Mouse (Mus musculus): ENCODE data around the gene Larp1b. TPM values are rescaled to one million over a fixed set of nuclear protein-coding genes. Genes with fewer than 3 reads are reported as not detected.

Larp1b gene
- polyA plus RNA-seq, 1 experiment from 2014 or later = 3.6 TPM

GRCm38 (mm10) chr3:41009990-41010389 lies 60.4 kb downstream of the Larp1b start:
- no peak overlapping the region for H3K4me2 ChIP-seq (replicated peaks; ENCODE audit: low read depth, low read length)
- no peaks in the 10 kb centered on the region for H3K27me3 ChIP-seq (ENCODE audit: control insufficient read depth, insufficient read depth, low read length)
- H3K4me3 ChIP-seq (ENCODE audit: low read depth, low read length) = no peak overlapping the region
- H3K9me3 ChIP-seq (ENCODE audit: control insufficient read depth, low read depth, low read length) = no peaks in the 10 kb centered on the region
- 89% methylated on average over 3 of the region's 3 CpGs for WGBS
- H3K4me1 ChIP-seq (ENCODE audit: control insufficient read depth, insufficient read depth, low read length) = no peaks in the 10 kb centered on the region
- no peak overlapping the region for H3K27ac ChIP-seq (ENCODE audit: low read length)
- no peak for ATAC-seq (ENCODE audit: insufficient number of reproducible peaks, insufficient read depth, low FRiP score, low read depth)
- no peak overlapping the region for H3K9ac ChIP-seq (replicated peaks; ENCODE audit: low read depth, low read length)
- no peaks in the 10 kb centered on the region for H3K36me3 ChIP-seq (ENCODE audit: control insufficient read depth, insufficient read depth, low read length)

- Histone ChIP-seq H3K9me3 (ENCODE audit: control insufficient read depth, low read depth, low read length) (no peaks in the 10 kb centered on the region), H3K4me3 (ENCODE audit: low read depth, low read length) (no peak overlapping the region), H3K4me2 (replicated peaks; ENCODE audit: low read depth, low read length) (no peak overlapping the region), H3K27me3 (ENCODE audit: control insufficient read depth, insufficient read depth, low read length) (no peaks in the 10 kb centered on the region), H3K4me1 (ENCODE audit: control insufficient read depth, insufficient read depth, low read length) (no peaks in the 10 kb centered on the region), H3K27ac (ENCODE audit: low read length) (no peak overlapping the region), H3K9ac (replicated peaks; ENCODE audit: low read depth, low read length) (no peak overlapping the region), H3K36me3 (ENCODE audit: control insufficient read depth, insufficient read depth, low read length) (no peaks in the 10 kb centered on the region)
- ATAC-seq (ENCODE audit: insufficient number of reproducible peaks, insufficient read depth, low FRiP score, low read depth) = no peak
- 68% methylated on average over 6 of the region's 6 CpGs for WGBS
Measured at GRCm38 (mm10) chr3:41010701-41011100, 61.1 kb downstream of the Larp1b start.

- Histone ChIP-seq H3K4me3 (ENCODE audit: low read depth, low read length) (no peak overlapping the region), H3K4me2 (replicated peaks; ENCODE audit: low read depth, low read length) (no peak overlapping the region), H3K27ac (ENCODE audit: low read length) (no peak overlapping the region), H3K36me3 (ENCODE audit: control insufficient read depth, insufficient read depth, low read length) (no peaks in the 10 kb centered on the region), H3K4me1 (ENCODE audit: control insufficient read depth, insufficient read depth, low read length) (no peaks in the 10 kb centered on the region), H3K9me3 (ENCODE audit: control insufficient read depth, low read depth, low read length) (no peaks in the 10 kb centered on the region), H3K9ac (replicated peaks; ENCODE audit: low read depth, low read length) (no peak overlapping the region), H3K27me3 (ENCODE audit: control insufficient read depth, insufficient read depth, low read length) (no peaks in the 10 kb centered on the region)
- no peak for ATAC-seq (ENCODE audit: insufficient number of reproducible peaks, insufficient read depth, low FRiP score, low read depth)
- 95% methylated on average over 7 of the region's 7 CpGs for WGBS
Measured at GRCm38 (mm10) chr3:41012451-41012850, 62.8 kb downstream of the Larp1b start.

- no peak overlapping the region for H3K4me3 ChIP-seq (ENCODE audit: low read depth, low read length)
- H3K9ac ChIP-seq (replicated peaks; ENCODE audit: low read depth, low read length) = no peak overlapping the region
- no peak overlapping the region for H3K4me2 ChIP-seq (replicated peaks; ENCODE audit: low read depth, low read length)
- H3K27me3 ChIP-seq (ENCODE audit: control insufficient read depth, insufficient read depth, low read length) = no peaks in the 10 kb centered on the region
- H3K27ac ChIP-seq (ENCODE audit: low read length) = no peak overlapping the region
- no peaks in the 10 kb centered on the region for H3K4me1 ChIP-seq (ENCODE audit: control insufficient read depth, insufficient read depth, low read length)
- H3K36me3 ChIP-seq (ENCODE audit: control insufficient read depth, insufficient read depth, low read length) = no peaks in the 10 kb centered on the region
- no peaks in the 10 kb centered on the region for H3K9me3 ChIP-seq (ENCODE audit: control insufficient read depth, low read depth, low read length)
- no peak for ATAC-seq (ENCODE audit: insufficient number of reproducible peaks, insufficient read depth, low FRiP score, low read depth)
- 72% methylated on average over 6 of the region's 6 CpGs for WGBS
Measured at GRCm38 (mm10) chr3:41014946-41015345, 65.3 kb downstream of the Larp1b start.

GRCm38 (mm10) chr3:41018022-41018608 lies 68.5 kb downstream of the Larp1b start:
- H3K36me3 ChIP-seq (ENCODE audit: control insufficient read depth, insufficient read depth, low read length) = no peaks in the 10 kb centered on the region
- WGBS = 46% methylated on average over 3 of the region's 3 CpGs
- H3K4me3 ChIP-seq (ENCODE audit: low read depth, low read length) = no peak overlapping the region
- no peak for ATAC-seq (ENCODE audit: insufficient number of reproducible peaks, insufficient read depth, low FRiP score, low read depth)
- no peaks in the 10 kb centered on the region for H3K27me3 ChIP-seq (ENCODE audit: control insufficient read depth, insufficient read depth, low read length)
- H3K9ac ChIP-seq (replicated peaks; ENCODE audit: low read depth, low read length) = no peak overlapping the region
- H3K9me3 ChIP-seq (ENCODE audit: control insufficient read depth, low read depth, low read length) = no peaks in the 10 kb centered on the region
- H3K4me1 ChIP-seq (ENCODE audit: control insufficient read depth, insufficient read depth, low read length) = no peaks in the 10 kb centered on the region
- no peak overlapping the region for H3K27ac ChIP-seq (ENCODE audit: low read length)
- H3K4me2 ChIP-seq (replicated peaks; ENCODE audit: low read depth, low read length) = no peak overlapping the region

GRCm38 (mm10) chr3:41020687-41021086 lies 71.1 kb downstream of the Larp1b start:
- no peaks in the 10 kb centered on the region for H3K36me3 ChIP-seq (ENCODE audit: control insufficient read depth, insufficient read depth, low read length)
- no peak overlapping the region for H3K27ac ChIP-seq (ENCODE audit: low read length)
- H3K9ac ChIP-seq (replicated peaks; ENCODE audit: low read depth, low read length) = no peak overlapping the region
- no peak overlapping the region for H3K4me2 ChIP-seq (replicated peaks; ENCODE audit: low read depth, low read length)
- WGBS = 89% methylated on average over 7 of the region's 7 CpGs
- no peaks in the 10 kb centered on the region for H3K27me3 ChIP-seq (ENCODE audit: control insufficient read depth, insufficient read depth, low read length)
- no peaks in the 10 kb centered on the region for H3K9me3 ChIP-seq (ENCODE audit: control insufficient read depth, low read depth, low read length)
- no peak overlapping the region for H3K4me3 ChIP-seq (ENCODE audit: low read depth, low read length)
- no peak for ATAC-seq (ENCODE audit: insufficient number of reproducible peaks, insufficient read depth, low FRiP score, low read depth)
- H3K4me1 ChIP-seq (ENCODE audit: control insufficient read depth, insufficient read depth, low read length) = no peaks in the 10 kb centered on the region

- no peak for ATAC-seq (ENCODE audit: insufficient number of reproducible peaks, insufficient read depth, low FRiP score, low read depth)
- H3K36me3 ChIP-seq (ENCODE audit: control insufficient read depth, insufficient read depth, low read length) = no peaks in the 10 kb centered on the region
- WGBS = 75% methylated on average over 6 of the region's 6 CpGs
Measured at GRCm38 (mm10) chr3:41021980-41022379, 72.4 kb downstream of the Larp1b start.

GRCm38 (mm10) chr3:41030705-41031104 lies 81.1 kb downstream of the Larp1b start:
- Histone ChIP-seq H3K4me1 (ENCODE audit: control insufficient read depth, insufficient read depth, low read length) (no peaks in the 10 kb centered on the region), H3K4me3 (ENCODE audit: low read depth, low read length) (no peak overlapping the region), H3K9me3 (ENCODE audit: control insufficient read depth, low read depth, low read length) (no peaks in the 10 kb centered on the region), H3K27me3 (ENCODE audit: control insufficient read depth, insufficient read depth, low read length) (no peaks in the 10 kb centered on the region), H3K27ac (ENCODE audit: low read length) (no peak overlapping the region), H3K36me3 (ENCODE audit: control insufficient read depth, insufficient read depth, low read length) (no peaks in the 10 kb centered on the region), H3K4me2 (replicated peaks; ENCODE audit: low read depth, low read length) (no peak overlapping the region), H3K9ac (replicated peaks; ENCODE audit: low read depth, low read length) (no peak overlapping the region)
- WGBS = 93% methylated on average over 1 of the region's 1 CpGs
- ATAC-seq (ENCODE audit: insufficient number of reproducible peaks, insufficient read depth, low FRiP score, low read depth) = no peak

More at GRCm38 (mm10) chr3:41021980-41022379, 72.4 kb downstream of the Larp1b start:
- no peak overlapping the region for H3K4me3 ChIP-seq (ENCODE audit: low read depth, low read length)
- H3K27me3 ChIP-seq (ENCODE audit: control insufficient read depth, insufficient read depth, low read length) = no peaks in the 10 kb centered on the region
- no peak overlapping the region for H3K27ac ChIP-seq (ENCODE audit: low read length)
- H3K4me1 ChIP-seq (ENCODE audit: control insufficient read depth, insufficient read depth, low read length) = no peaks in the 10 kb centered on the region
- no peak overlapping the region for H3K9ac ChIP-seq (replicated peaks; ENCODE audit: low read depth, low read length)
- H3K4me2 ChIP-seq (replicated peaks; ENCODE audit: low read depth, low read length) = no peak overlapping the region
- no peaks in the 10 kb centered on the region for H3K9me3 ChIP-seq (ENCODE audit: control insufficient read depth, low read depth, low read length)
